Mouse (Mus musculus): ENCODE data around the gene Cntn5.
A peak's percentile ranks its signal among the peaks of the same experiment; 100 is the strongest.

The Cntn5 gene

DNA sequence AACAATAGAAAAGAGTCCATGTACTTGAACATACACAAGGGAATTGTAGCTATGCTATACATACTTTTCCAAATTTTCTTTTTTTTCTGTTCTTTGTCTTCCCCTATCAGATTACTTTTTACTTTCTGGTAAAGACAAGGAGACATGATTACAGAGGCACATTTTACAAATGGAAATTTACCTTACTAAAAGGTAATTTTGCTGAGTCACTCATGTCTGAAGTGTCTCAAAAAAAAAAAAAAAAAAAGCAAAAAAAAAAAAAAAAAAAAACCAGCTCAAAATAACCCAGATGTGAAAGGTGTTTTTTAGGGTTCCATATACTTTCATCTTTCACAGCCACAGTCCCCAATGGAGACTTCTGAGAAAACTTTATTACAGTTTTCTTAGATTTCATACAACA, 492.5 kb downstream of the Cntn5 start:
- no peak for DNase-seq (ENCODE audit: low spot score)

DNA sequence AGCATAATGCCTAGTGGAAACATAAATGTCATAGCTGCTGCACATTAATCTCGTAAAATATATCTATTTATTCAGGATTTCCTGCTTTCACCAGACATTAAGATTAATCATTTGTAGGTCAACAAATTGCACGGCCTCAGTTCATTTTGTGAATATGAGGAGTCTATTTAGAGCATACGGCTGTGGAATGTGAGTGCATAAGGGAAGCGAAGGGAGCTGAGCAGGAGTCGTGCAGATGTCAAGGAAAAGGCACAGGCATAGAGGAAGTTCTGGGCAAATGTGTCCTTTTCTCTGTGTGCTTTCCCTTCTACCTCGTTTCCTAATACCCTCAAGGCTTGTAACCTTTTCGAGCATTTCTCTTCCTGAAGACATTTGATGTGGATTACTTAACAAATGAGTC, 504.5 kb downstream of the Cntn5 start:
- no peak for DNase-seq (ENCODE audit: low spot score)

DNA sequence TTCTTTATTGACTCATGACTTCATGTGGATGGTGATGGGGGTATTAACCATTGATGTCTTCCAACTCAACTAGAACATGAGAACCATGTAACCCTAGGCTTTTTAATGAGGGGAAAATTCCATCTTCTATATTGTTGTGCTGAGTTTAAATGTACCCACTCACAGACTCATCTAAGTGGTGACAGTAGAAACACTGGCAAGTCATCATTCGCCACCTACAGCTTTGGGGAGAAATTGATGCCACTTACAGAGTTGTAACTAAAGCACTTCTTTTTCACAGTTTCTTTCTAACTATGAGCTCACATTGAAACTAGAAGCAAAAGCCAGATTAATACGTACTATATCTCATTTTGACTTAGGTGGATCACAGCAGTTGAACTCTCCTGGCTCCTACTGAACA, 514.7 kb downstream of the Cntn5 start:
- no peak for DNase-seq (ENCODE audit: low spot score)

DNA sequence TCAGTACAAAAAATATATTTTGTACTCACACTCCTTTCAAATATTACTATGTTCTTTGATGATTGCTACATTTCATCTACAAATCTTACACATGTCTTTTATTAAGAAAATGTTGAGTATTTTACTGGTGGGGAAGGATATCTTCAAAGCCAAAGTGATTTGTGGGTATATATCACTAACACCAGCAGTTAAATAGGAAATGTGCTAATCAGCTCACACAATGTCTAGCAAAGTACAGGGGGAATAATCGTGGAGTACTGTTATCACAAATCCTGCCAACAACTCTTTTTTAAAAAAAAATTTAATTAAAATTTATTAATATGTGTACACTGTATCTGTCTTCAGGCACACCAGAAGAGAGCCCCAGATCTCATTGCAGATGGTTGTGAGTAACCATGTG, 520.1 kb downstream of the Cntn5 start:
- DNase-seq (ENCODE audit: low spot score) = no peak

DNA sequence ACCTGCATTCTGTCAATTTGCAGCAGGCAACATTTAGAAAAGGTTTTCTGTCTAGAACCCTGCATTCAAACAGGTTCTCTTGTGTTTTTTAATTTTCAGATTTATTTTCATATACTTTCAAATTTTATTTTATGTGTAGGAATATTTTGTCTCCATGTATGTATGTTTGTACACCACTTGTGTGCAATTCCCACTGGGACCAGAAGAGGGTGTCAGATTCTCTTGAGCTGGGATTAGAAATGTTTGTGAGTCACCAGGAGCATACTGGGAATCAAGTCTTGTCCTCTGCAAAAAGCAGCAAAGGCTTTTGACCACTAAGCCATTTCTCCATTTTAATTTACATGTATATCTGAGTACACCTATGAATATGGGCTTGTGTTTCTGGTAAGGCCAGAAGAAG, 521.4 kb downstream of the Cntn5 start:
- no peak for DNase-seq (ENCODE audit: low spot score)

DNA sequence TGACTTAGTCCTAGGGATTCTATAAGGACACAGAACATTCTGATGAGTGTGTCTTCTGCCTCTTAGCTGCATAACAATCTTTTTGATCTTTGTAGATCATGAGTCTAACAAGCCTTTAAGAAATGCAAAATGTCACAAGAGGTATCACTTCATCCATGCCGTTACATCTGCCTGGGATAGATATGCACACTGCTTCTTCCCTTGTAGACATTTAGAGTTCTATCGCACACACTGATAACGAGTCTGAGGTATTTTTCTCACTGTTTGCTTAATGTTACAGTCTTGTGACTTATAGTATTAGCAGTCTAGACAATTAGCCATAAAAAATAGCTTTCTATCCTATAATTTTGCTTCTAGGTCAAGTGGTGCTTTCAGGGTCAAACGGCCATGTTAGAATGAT, 522.9 kb downstream of the Cntn5 start:
- no peak for DNase-seq (ENCODE audit: low spot score)

DNA sequence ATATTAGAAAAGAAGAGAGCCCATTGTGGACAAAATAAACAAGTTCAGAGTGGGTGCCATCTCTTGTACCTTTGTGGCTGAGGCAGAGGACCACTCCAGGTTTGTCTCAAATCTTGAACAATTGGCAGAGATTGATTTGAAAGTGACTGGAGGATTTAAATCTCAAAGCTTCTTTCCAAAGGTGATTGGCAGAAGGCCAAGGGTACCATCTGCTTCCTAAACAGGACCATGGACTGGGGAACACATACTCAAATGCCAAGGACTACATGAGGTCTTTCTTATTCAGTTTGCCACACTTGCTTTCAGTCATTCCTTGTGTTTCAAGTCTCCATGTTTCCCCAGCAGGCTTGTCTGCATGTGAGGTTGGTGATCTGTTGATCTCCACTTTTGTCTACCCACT, 528.3 kb downstream of the Cntn5 start:
- DNase-seq (ENCODE audit: low spot score) = no peak

DNA sequence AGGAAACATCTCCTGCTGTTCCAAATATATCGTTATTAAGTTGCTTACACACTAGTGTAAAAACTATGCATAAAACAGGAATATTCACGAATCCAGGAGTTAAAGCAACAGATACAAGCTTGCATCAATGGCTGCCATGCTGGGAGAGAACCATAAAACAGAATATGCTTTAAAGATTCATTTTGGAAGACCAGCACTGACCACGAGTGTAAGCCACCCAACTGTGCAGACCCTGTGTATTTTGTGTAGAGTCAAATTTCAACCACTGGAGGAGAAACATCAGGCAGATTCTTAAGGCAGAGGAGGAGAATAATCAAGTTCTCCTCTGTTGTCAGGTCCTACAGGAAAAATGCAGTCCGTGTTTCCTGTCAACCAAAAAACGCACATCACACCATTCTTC, 535.6 kb downstream of the Cntn5 start:
- no peak for DNase-seq (ENCODE audit: low spot score)

DNA sequence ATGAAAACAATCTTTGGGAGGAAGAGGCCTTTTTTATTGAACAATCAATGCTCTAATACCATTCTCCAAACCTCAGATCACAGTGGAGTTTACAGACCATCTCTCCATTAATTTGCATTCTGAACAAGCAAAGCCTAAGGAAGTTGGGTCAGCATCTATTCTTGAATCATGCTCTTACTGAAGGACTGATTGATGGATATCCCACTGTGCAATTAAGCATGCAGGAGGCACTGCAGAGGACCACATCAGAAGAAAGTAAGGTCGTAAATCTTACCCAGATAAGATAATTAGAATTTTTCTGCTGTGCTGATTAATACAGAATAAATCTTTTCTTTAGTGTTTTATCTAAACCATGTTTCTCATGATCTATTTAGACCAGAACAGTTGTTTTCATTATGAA, 536.2 kb downstream of the Cntn5 start:
- DNase-seq (ENCODE audit: low spot score) = no peak

DNA sequence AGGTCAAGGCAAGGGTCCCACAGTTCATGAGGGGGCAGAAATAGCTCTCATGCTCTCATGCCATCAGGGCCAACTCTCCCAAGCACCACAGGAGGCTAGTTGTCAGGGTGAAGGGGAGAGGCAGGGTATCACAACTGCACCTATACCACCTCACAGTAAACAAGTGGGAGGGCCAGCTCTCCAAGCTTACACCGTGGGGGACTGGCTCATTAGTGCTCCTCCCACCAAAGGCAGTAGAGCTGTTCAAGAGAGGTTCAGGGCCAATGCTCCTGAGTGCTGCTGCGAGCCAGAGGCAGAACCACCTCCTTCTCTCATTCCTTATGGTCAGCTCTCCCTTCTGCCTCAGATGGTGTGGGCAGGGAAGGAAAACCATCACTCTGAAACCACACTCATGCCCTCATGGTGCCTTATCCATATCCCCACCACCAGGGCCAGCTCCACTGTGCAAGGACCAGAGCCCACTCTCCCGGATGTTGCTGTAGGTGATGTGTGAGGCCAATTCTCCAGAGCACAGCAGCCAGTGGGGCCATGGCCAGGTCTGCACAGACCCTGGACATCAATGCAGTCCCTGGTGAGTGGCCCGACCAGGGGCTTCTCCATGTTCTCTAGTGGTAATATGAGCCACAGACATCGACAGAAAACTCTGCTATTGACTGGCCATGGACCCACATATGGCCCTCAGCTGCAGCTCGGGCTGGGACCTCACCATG, 538.2 kb downstream of the Cntn5 start:
- no peak for DNase-seq (ENCODE audit: low spot score)

DNA sequence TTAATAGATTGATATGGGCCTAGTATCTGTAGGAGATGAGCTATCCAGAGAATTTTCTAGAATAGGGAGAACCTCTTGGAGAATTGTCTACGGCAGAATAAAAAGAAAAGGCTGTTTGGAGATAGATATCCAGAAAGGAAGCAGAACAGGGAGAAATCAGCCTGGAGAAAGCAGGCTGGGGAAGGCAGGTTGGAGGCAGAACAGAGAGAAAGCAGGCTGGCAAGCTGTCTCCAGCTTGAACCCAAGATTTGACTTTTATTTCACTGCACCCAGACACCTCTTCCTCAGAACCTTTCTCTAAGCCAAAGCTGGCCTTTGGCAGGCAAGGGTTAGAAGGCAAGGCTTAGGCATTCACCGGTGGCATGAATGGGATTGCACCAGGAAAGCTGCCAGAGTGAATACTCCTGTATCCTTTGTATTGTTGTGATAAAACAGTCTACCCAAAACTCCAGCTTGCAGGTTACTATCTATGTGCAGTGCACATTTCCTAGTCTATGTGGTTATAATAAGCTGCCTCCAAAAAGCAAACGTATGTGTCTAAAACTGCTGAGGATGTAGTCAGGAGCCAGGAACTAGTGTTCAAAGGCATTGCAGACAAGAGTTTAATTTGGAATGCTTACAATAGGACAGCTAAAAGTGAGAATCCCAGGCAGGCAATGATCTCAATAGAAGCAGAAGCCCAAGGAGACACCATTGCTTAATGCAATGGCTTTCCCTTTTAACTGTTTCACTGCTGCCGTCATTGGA, 553.5 kb downstream of the Cntn5 start:
- DNase-seq (ENCODE audit: low spot score) = no peak

DNA sequence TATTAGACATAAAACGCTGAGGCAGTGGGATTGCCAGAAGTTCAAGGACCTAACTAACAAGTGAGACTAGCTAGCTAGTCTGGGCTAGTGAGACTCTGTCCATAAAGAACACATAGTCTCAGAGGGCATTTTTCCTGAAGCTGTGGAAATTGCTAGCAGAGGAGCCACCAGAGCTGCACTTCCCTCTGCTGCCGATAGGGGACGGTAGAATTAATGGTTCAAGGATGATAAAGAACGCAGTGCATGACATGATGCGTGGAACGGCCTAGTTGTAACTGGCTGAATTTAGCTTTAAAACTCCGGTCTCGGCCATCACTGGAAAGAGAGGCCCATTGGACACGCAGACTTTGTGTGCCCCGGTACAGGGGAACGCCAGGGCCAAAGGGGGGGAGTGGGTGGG, 555.8 kb downstream of the Cntn5 start:
- no peak for DNase-seq (ENCODE audit: low spot score)

DNA sequence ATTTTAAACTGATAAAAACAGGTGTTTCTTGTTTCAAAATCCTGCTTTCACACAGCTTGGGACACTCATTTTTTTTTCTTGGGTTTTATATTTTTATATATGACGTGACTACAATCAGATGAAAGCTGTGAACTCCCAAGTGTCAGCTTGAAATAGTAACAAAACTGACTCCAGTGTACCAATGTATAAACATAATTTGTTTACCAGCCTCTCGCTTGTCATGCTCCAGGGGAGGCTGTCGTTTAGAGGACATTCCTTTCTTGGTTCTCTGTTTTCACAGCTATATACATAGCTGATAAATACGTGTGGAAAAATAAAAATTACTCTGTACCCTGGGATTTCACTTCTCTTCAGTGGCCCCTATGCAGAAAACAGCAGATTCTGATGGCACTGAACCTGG, 556.4 kb downstream of the Cntn5 start:
- no peak for DNase-seq (ENCODE audit: low spot score)

DNA sequence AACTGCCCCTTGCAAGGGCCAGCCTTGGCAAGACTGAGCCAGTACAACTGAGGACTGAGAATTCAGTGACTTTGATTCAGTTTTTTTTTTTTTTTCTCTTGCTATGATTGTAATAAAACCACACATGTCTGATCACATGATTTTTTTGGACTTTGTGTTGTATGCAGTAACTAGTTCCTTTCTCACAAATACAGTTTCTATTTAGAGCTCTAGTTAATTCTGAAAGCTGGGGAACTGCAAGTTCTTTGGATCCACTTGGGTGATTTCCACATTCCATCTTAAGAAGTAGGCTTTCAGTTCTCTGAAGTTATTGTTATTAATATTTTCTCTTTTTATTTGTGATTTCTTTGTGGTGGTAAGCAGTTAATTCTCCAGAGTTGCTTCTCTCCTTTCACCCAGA, 563.8 kb downstream of the Cntn5 start:
- no peak for DNase-seq (ENCODE audit: low spot score)

DNA sequence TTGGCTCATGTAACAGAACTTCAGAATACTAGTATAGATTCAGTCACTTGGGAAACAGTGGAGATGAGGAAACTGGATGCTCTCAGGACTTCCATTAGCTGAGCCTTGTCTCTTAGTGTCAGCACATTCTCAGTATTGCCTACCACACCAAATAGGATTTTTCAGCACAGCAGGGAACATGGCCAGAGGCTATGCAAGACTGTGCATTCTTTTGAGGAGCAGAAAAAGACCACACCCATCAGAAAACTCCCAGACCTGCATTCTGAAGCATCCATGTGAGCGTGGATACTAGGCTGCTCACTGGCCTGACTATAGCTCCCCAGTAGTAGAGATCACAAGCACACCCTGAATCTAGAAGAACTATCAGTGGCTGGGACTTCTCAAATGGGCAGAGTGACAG, 564.9 kb downstream of the Cntn5 start:
- no peak for DNase-seq (ENCODE audit: low spot score)

DNA sequence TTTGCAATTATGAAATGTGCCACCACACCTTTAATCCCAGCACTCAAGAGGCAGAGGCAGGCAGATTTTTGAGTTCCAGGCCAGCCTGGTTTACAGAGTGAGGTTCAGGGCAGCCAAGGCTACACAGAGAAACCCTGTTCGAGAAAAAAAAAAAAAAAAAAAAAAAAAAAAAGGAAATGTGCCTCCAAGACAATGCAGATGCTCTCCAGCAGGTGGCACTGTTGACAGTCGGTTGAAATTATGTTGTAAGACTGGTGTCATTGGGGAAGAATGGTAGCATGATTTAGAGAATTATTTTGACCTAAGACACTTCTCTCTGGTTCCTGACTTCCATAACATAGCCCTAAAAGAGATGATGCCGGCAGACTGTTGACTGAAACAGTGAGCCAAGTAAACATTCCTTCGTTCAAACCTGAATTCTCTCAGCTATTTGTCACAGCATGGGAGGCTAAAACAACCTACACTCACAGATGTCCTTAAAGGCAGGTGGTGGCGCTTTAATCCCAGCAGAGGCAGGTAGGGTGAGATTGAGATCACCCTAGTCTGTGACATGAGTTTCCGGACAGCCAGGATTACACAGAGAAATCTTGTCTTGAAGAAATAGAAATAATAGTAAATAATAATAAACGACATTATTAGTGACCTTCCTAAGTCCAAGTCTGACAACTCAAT, 579.7 kb downstream of the Cntn5 start:
- DNase-seq (ENCODE audit: low spot score) = peak; percentile 16

DNA sequence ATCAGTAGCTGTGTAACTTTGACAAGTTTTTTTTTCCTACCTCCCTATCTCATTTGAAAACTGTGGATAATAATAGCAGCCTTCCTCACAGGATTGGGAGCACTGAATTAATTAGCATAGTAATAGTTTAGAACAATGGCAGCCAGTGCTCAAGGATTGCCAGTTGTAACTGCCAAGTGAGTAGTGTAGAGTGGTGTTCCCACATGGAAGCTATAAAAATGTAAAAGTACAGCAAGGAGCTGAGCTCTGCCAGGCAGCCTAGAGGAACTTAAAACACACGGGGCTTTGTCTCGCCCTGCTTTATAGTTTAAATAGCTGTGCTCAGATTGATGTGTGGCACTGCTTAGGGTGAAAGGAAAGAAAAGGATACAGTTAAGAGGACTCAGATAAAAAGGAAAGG, 635.2 kb downstream of the Cntn5 start:
- no peak for DNase-seq (ENCODE audit: low spot score)

DNA sequence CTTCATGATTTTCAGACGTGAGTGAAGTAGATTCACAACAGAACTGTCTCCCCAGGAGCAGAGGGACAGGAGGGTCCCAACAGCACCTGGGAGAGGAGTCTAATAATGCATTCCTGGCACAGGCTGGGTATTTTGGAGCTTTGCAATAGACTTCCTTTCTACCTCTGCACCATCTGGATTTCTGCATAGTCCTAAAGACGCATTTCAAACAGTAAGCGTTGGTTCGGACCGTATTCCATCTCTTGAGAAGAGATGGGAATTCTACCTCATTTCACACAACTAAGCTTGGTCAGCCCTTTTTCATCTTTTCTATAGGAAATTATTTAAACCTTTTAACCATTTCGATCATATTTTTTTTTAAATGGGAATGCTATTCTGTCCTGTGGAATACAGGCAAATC, 635.7 kb downstream of the Cntn5 start:
- DNase-seq (ENCODE audit: low spot score) = no peak

DNA sequence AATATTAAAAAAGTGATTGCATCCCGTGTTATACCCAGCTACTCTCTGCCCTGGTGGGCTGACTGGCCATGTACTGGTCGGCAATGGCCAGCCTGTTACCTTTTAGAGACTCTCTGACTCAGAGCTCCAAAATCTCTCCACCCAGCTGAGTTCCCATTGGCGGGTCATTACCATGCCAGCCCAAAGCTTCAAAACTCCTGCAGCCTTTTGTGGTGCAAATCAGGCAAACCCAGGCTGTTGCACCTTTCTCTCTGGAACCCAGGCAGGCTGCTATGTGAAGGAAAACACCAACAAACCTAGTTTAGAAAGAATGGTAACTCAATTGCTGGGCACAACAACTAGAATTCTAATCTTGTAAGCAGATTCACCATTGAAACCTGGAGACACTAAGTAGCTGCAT, 639.0 kb downstream of the Cntn5 start:
- DNase-seq (ENCODE audit: low spot score) = no peak

DNA sequence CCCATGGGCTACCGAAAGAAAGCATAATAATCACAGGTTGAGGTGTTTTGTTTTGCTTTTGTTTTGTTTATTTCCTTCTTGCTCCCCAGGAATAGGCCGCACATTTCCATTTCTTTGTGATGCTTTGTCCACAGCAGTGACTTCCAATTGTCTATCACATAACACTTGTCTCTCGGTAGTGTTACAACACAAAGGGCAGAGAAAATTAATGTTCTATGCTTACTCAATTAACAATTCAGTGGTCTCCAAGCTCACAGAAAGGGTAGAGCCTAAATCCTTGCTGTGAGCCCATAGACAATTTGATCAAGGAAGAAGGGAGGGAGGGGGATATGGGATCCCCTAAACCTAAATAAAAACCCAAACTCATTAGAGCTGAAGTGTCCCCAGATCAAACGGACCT, 671.2 kb downstream of the Cntn5 start:
- DNase-seq (ENCODE audit: low spot score) = no peak

DNA sequence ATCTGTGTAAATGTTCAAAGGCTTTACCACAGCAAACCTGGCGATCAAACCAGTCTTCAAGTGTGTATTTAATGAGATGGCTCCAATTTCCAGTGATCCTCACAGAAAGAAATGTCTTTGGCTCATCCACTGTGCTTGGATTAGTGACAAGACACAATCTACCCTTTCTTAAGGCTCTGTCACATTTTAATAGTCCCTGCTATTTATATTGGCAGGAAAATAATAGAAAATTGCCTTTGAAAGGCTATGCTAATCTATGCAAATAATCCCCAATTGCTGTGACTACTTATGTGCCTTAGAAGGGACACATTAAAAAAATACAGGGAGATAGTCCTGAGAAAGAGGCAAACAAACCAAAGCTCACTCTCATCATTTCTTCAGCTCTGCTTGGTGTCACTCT, 672.5 kb downstream of the Cntn5 start:
- DNase-seq (ENCODE audit: low spot score) = no peak

DNA sequence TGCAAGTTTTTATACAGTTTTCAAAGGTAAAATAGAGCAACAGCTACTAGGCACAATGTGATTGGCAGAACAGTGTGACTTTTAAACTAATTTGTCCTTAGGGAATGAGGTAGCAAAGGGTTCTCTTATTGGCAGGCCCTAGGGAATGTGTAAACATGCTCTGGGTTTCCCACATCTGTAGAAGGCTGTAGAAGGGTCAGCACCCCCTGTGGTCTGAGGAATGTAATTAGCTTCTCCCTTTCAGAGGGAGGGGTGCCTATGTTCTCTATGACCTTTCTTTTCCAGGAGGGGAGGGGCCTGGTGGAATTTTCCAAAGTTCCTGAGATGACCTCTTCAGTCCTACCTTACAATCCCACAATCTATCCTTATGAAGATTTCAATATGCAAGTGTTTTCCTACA, 673.6 kb downstream of the Cntn5 start:
- DNase-seq (ENCODE audit: low spot score) = no peak

DNA sequence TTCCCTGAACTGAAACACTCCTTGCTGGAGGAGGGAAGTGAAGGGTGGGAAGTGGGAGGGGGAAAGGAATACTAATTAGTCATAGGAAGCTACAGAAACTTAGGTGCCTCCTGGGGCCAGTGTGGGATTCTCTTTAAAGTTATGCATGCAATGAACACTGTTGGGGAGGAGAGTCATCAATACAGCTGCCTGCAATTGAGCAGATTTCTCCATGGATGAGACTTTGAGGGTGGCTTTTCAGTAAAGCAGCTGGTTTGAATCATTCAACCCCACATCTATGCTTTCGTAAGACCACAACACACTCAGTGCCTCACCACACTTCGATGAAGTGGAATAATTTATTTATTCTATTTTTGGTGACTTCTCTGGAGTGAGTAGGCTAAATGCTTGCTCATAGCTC, 674.9 kb downstream of the Cntn5 start:
- no peak for DNase-seq (ENCODE audit: low spot score)

DNA sequence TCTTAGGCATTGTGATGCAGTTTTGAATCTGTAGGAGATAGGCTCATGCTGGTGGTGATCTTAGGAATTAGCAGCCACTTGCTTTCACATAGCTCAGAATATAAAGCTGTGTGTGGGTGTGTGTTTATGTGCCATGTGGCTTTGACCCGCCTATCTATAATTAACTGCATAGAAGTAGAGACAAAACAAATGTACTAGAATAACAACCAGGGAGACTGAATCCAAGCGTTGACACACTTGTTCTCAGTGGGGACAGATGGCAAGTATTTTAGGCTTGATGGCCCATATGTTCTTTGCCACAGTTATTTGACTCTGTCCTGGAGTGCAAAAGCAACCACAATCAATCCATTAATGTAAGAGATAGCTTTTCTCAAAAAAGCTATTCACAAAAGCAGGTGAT, 678.6 kb downstream of the Cntn5 start:
- DNase-seq (ENCODE audit: low spot score) = no peak

Measured in urinary bladder, postnatal 14 days (tissue).